Mouse (Mus musculus): ENCODE data around the gene Fbxo9. TPM values are rescaled to one million over a fixed set of nuclear protein-coding genes. Genes with fewer than 3 reads are reported as not detected.

Fbxo9 gene
- 10 to 100 TPM; 21.0 to 23.3 (median 21.8) TPM for polyA plus RNA-seq (2017; shearing (Covaris generic))

DNA sequence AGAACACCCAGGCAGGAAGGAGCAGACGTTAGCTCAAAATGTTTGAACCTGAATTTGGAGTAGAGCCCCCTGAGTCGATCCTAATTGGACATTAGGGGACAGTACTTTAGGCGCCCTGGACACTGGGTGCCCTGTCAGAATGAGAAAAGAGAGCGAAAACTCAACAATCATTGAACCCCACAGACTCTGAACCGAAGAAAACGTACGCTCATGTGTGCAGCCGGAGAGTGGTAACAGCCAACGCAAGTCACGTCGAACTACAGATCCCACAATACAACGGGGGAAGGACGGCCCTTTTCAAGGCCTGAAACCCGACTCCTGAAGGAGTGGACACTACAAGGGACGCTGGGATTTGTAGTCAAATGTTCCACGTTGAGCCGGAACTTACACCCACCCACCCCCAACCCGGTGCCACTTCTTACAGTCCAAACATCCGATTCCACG lies at the start of gene Fbxo9, which contains the start of gene Ick:
Gene Fbxo9 (minus strand): TSS at position 270 of the 444 bp plus-strand sequence.
Gene Ick (plus strand): TSS at position 397 of the 444 bp plus-strand sequence.
- ATAC-seq, result peak; percentile 87

DNA sequence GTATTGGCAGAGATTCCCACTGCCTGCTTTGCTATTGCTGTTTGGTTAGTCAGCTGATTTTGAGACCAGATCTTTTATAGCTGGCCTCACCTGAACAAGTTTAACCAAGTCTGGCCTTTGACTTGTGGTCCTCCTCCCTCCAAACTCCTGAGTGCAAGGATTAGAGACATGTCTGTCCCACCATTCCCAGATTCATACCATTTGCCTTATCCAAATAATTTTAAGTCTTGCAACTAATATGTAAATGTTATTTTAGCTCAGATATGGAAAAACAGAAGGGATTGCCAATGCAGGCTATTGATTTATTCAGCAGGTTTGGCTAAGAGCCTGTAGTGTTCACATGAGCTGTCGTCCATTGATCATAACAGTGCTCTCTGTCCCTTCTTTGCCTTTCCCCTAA lies 48.4 kb upstream of the Fbxo9 start:
- ATAC-seq, result no peak

DNA sequence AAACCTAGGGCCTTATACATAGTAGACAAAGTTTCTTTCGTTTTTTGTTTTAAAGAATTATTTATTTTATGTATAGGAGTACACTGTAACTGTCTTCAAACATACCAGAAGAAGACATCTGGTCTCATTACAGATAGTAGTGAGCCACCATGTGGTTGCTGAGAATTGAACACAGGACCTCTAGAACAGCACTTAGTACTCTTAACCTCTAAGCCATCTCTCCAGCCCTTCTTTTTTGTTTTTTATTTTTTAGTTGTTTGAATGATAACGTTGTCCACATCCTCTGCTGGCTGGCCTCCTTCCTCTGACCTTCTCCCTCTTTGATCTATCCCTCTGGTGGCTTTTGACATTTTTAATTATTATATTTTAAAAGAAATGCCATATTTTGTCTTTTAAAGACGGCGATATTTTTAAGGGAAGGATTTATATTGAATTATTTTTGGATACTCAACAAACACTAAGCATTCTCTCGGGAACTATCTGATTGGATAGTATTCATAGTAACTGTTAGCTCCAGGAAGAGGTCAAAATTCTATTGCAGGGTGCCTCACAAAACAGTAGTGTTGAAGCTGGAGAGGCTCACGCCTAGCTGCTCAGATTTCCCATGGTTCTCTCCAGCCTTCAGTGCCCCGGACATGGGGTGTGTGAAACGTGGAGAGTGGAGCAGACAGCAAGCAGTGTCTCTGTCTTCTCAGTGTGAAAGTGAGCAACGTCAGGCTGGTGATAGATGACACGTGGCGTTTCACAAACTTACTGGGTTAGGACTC lies 45.5 kb upstream of the Fbxo9 start:
- no peak for ATAC-seq

DNA sequence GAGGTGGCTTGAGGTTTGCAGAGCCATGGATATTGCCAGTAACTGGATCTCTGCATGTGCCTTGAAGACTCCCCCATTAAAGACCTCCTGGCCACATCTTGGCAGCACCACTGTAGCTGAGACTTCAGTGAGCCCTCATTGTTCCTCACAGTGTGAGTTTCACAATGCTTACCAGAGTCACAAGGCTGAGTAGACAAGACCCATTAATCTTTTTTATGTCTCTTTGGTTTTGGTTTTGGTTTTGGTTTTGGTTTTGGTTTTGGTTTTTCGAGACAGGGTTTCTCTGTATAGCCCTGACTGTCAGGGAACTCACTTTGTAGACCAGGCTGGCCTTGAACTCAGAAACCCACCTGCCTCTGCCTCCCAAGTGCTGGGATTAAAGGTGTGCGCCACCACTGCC lies 40.9 kb upstream of the Fbxo9 start:
- peak; percentile 72 for ATAC-seq

DNA sequence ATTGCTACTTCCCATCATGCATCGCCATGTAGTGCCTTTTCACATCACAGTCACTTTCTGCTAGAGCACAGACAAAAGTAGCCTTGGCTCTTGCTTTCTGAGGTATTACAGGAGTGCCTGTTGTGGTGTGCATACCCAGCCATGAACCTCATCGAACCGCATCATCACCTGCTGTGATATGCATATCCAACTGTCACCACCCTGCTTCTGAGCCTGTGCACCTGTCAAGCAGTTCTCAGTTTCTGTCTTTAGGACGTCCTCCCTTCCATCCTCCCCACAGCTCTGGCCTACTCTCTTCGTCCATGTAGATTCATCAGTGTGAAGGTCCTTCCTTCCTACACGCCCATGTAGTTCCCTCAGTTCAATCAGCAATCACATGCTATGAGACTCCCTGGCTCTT lies 39.3 kb upstream of the Fbxo9 start:
- no peak for ATAC-seq

DNA sequence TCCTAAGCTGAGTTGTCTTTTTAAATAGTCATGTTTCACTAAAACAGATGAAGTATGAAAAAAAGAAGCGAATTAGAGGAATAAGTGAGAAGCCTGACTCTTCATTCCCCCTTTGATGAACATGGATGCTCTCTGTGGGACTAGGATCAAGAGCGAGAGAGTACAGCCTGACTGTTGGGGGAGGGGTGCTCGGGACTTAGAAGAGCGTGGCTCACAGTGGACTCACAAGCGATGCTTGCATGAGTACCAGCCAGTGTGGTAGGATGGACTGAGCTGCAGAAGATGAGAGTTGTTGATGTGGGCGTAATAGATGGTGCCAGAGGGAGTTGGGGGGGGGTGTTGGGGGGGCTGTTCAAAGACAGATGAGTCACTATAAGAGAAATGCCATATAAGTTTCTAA lies 37.8 kb upstream of the Fbxo9 start:
- no peak for ATAC-seq

DNA sequence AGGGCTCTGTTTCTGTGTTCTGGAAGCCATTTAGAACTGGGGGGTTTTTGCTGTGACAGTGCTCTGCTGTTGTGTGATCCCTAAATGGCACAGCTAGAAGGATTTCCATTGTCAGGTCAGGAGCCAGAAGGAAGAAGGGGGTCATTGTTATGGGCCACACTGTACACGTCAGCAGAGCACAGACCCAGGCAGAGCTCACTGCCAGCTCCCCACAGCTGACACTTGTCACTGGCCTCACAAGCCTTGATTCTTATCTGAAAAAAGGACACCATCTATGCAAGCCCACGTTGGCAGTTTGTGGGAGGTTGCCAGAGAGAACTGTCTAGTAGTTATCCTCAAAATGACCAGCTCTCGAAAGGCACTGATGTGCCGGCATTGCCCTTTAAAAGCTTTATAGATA lies 37.2 kb upstream of the Fbxo9 start:
- no peak for ATAC-seq

DNA sequence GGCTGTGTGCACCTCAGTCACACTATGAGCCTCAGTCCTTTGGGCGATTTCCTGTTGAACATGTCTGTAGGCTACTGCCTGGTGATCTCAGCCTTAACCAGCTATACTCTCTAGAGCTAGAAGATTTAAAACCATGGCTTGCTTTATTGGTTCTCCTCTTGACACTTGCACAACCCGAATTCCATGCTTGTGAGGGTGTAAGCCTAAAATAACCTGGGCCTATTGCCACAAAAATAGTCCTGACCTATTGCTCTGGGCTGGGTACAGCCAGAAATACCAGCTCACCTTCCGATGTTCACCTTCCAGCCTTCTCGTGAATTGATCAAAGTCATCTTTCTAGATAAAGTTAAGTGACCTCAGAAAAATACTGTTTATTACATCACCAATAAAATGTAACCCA lies 30.6 kb upstream of the Fbxo9 start:
- no peak for ATAC-seq

DNA sequence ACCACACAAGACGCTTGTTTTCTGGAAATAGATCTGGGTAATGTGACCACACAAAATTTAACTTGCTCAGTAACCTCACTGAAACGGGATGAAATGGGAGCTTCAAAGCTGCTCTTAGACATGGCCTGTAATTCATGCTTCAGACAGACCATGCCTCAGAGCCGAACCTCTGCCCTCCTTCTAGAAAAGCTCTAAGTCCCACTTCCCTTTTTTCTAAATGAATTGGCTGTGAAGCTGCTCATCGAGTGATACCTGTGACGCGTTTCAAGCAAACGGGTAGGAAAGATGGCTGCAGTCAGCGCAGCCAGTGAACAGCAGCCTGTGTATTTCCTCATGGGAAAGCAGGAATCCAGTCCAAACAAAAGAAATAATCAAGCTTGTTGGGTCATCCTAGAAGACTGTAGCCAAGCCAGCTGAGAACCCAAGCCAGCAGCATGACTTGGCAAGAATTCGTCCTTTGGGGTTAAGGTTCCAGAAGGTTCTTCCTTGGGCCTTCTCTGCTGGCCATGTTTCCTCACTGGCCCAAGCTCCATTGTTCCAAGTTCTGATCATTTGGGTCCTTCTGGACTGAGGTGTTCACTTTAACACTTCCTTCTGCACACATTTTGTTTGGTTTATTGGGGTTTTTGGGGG lies 29.3 kb upstream of the Fbxo9 start:
- ATAC-seq, result no peak

DNA sequence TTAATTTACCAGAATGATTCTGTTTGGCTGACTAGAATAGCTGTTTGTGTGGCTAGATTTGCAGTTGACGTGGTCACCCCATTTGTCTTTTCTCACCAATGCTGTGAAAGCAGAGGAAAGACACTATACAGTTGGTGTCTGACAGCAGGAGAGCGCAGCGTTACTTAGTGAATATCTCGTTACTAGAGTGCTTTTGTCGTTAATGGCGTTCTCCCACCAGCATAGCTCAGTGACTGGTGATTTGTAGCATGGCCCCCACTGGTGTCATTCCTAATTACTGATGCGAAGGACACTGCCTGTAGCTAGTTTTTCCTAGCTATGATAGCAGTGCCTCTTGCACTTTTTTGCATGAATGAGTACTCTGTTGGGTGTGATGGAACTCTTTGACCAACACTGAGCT lies 26.8 kb upstream of the Fbxo9 start:
- ATAC-seq, result no peak

DNA sequence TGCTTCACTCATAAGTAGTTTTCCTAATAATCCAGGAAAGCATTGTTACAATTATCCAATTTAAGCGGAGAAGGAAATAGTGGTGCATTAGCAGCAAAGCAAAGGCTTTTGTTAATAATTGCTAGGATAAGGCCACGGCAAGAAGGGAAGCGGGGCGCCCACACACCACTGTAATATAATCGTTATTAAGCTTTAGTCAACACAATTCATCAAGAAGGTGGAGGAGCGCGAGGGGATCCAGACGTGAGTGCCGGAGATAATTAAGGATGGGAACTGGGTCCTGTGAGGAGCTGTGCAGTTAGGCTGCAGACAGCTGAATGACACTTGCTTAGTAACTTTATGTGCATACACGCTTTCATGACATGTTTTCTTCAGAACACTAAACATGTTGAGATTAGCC lies 17.8 kb upstream of the Fbxo9 start:
- no peak for ATAC-seq

DNA sequence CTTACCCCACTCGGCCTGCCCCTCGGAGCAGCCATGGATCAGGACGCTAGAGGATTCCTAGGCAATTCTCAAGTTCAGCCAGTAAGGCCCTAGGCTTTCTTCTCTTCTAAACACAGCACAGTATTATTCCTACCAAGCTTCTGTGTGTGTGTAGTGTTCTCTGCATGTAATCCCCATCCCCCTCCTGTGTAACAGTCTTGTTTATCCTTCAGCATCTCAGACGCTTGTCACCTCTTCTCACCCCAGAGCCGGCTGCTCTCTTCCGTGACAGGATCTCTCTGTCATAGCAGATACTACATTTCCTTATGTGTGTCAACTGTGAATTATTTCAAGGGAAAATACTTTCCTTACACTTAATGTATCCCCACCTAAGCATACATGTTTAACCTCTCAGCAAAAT lies 17.1 kb upstream of the Fbxo9 start:
- no peak for ATAC-seq

DNA sequence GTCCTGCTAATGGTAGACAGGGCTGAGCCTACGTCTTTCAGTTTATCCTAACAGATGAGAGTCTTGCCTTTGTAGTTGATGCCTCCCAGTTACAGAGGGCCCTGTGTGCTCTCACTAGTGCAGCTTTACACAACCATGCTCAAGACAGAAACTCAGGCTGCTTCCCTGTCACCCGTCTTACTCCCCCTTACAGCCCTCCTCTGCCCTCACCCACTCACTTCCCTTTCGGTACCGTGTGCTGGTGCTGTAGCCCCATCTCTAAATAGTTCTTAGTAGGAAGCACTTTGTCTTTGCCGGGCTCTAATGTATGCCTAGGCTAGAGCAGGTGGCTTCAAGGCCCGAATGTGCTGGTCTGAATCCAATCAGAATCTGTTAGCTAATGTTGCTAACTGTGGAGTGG lies 15.4 kb upstream of the Fbxo9 start:
- no peak for ATAC-seq

DNA sequence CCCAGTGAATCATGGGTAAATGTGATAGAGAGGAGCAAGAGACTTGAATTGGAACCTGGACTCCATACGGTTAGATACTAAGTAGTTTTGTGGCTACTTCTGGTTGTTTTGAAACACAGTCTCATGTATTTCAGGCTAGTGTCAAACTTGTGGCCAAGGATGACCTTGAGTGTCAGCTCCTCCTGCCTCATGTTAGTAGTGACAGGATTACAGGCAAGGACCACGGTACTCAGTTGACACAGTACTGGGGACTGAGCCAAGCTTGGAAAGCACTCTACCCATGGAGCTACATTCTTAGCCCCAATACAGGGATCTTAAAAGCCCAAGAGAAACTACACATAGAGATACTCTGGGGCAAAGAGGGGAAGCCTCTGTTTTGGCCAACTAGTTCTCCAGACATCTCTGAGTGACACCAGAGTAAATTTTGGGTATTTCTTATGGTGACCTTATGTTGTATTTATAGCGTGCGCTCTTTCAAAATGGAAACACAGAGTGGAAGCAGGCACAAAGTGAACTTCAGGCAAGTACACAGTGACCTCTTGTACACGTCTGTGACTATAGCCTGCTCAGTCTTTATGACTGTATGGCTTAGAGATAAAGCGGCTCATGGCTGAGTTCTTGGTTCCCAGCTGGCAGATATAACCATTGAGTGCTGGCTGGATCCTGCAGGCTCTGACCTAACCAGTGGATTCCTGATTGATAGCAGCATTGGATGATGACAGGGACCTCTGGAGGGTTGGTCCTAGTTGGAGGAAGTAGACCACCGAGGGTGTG lies 14.3 kb upstream of the Fbxo9 start:
- ATAC-seq, result no peak

DNA sequence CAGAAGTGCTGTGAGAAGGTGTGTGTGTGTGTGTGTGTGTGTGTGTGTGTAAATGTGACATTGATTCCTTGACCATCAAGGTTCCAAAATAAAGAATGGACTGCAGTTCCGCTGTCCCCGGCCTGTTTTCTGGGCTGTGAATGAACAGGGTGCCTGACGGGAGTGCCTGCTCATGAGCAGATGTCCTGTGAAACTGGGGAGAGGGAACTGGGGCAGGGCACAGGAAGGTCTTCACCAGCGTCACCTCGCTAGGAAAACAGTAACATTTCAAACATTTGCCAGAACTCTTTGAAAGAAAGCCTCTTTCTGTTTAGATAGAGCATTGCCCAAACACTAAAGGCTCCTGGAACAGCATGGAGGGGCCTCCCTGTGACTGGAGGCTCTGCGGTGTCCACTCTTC lies 13.1 kb upstream of the Fbxo9 start:
- no peak for ATAC-seq

DNA sequence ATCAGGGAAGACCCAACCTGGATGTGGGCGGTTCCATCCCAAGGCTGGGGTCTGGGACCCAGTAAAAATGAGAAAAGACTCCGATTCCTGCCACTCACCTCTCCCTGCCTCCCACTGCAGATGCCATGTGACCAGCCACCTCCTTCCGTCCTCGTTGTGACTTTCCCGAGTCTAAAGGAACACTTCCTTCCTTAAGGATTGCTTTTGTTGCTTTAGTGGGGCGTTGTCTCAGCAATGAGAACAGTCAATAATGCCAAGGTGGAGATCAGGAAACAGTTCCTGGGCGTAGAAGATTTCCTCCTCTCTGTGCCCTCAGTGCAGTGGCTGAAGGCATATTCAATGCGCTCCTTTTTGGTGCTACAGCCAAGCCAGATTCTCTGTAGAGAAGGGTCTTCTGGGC lies 12.5 kb upstream of the Fbxo9 start:
- ATAC-seq, result no peak

DNA sequence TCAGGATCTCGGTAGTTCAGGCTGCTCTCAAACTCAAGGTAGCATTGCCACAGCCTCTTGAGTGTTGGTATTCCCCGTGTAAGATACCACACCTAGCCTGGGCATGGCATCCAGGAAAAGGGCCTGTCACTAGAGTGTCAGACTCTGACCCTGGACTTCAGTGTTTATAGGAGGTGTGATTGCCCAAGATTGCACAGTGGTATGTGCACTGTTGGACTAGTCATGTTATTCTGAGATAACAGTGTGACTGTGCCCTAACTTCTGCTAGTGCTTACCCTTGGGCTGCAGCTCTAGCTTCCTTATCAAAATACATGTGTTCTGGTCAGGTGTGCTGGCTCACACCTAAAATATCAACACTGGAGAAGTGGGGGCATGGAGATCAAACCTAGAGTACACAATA lies 8.8 kb upstream of the Fbxo9 start:
- no peak for ATAC-seq

DNA sequence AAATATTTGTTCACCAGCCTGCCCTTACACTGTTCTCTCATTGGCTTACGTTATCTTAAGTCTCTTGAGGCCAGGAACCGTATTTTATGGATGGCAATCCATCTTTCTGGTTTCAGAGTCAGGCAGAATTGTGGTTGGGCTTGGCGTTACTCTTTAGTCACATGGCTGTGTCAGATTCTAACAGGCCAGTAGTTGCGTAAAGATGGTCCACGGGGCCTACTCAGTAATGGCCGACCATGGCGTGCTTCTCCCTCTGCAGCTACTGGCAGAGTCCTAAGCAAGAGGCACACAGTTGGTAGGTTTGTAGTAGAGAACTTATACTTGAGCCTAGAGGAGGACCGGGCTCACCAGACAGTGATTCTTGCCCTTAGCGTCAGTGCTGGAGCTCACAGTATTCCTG lies 6.9 kb upstream of the Fbxo9 start:
- no peak for ATAC-seq

DNA sequence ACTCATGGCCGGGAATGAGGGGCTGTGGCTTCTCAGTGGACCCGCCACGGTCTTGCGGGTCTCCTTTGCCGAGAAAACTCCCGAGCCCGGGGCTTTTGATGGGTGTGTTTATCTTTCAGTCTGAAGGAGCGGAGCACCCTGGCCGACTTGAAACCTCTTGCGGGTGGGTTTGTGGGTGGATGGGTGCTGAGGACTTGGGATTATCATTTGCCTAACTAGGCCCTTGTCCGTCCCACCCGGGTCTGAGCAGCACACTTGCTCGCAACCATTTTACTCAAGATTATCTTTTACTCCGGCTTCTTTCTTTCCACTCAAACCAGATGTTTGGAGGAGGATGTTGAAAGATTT lies 4.6 kb upstream of the Fbxo9 start:
- ATAC-seq, result peak; percentile 6

DNA sequence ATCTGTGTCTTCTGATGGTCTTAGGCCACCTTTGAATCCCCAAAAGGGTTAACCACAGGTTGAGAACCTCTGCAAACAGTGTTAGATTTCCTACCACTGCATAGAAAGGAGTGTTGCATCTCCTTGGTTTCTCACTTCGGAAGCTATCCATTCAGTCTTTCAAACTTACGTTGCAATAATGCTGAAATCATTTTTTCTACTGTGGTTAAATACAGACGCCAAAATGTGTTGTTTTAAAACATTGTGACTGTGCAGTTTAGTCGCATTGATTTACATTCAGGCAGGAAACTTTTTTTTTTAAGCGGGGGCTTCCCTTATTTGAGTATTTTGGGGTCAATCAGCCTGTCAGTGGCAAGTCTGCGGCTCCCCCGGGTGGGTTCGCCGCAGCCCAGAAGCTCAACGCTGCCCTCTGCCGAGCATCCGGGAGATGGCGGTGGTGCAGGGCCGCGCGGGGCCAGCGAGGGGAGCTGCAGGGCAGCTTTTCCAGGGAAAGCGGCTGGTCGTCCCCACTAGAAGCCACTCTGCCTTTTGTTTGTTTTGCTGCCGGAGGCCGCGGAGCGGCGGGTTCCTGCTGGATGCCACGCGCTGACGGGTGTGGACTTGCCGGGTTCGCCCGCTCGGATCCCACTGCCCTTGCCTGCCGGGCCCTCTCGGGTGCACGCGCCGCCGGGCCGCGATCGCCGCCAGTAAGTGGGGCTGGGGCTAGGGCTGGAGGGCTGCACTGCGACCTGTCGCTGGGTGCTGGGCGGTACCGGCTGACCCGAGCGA lies 4.1 kb upstream of the Fbxo9 start:
- peak; percentile 69 for ATAC-seq

DNA sequence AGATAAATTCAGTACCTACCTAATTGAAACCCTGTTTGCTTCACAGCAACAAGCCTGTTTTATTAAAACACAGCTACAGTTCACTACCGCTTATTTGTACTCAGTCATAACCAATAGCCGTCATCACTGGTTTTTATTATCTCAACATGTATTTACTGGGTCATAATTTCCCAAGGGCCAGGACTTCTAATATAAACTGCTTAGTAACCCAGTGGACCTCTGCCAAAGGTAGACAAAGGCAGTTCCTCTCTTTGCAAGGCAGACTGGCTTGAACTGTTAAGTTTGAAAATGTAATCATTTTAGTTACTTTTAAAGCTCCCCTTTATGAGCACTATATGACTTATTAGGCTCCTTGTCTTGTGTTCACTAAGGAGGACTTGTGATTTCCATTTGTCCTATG lies 2.6 kb upstream of the Fbxo9 start:
- no peak for ATAC-seq

DNA sequence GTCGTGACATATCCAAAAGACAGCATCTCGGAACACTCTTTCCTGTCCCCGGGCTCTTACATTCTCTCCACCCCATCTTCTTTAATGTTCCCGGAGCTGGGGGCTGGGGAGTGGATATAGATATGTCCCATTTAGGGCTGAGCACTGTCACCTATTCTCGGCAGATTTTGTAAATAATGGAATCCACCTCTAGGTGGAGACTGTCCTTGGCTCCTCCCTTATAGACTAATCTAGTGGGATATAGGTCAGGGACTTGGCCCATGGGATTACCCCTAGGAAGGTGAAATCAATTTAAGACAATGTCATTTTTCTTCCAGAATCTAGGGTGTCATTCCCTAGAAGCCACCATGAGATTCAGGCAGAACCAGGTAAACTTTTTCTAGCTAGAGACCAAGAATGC lies 791 bp upstream of the Fbxo9 start:
- ATAC-seq, result no peak

Measured in inflammation-experienced regulatory T-cells, adult 6 months (primary cell).